ENCODE assay signal across 8 mouse cellular contexts in the genomic region with DNA sequence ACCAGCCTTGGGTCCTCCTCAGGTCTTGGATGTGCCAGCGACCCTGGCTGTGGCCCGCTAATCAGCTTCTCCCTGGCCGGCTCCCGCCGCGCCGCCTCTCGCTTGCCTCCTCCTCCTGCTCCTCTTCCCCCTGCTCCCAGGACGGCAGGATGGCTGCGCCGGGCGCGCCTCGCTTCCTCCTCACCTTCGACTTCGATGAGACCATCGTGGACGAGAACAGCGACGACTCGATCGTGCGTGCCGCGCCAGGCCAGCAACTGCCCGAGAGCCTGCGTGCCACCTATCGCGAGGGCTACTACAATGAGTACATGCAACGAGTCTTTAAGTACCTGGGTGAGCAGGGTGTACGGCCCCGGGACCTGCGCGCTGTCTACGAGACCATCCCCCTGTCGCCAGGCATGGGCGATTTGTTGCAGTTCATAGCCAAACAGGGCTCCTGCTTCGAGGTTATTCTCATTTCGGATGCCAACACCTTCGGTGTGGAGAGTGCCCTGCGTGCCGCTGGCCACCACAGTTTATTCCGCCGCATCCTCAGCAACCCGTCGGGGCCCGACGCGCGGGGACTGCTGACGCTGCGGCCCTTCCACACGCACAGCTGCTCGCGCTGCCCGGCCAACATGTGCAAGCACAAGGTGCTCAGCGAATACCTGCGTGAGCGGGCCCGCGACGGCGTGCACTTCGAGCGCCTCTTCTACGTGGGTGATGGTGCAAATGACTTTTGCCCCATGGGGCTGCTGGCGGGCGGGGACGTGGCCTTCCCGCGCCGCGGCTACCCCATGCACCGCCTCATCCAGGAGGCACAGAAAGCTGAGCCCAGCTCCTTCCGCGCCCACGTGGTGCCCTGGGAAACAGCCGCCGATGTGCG. TPM values are rescaled to one million over a fixed set of nuclear protein-coding genes. Genes with fewer than 3 reads are reported as not detected.
DNase-seq lines count a peak whose midpoint lies in the region; ATAC-seq and TF ChIP-seq lines count a peak whose summit lies in the region.

No protein-coding gene starts in this region.

- DNase-seq in cerebellum, adult 9-11 months = peak; percentile 17
- DNase-seq in cerebellum, adult 8-10 months = no peak
- DNase-seq in CD4-positive helper T cell, adult 2 months (ENCODE audit: low read depth, low spot score) = peak; percentile 46
- no peak for DNase-seq in limb, embryonic 14.5 days (ENCODE audit: low spot score)
- DNase-seq in retina, postnatal 1 day = peak; percentile 44
- DNase-seq in left cerebral cortex, adult 18-20 months (ENCODE audit: low spot score in 2 of 2) = no peak
- DNase-seq in adrenal gland, postnatal 14 days = no peak

- no peaks in the 10 kb centered on the region for H3K9me3 ChIP-seq in limb, embryonic 14.5 days (ENCODE audit: control insufficient read depth, low read length)

- H3K27me3 ChIP-seq in limb, embryonic 14.5 days (ENCODE audit: control insufficient read depth, insufficient read depth, low read length) = peaks cover 92% of the 10 kb centered on the region

- peaks cover 9% of the 10 kb centered on the region; the same call in 1 of the 2 replicates for H3K4me1 ChIP-seq in limb, embryonic 14.5 days (ENCODE audit: control insufficient read depth, insufficient read depth, low read length)

- ATAC-seq in granulocyte monocyte progenitor cell, adult 5-6 weeks (replicated peaks; ENCODE audit: poor library complexity, severe bottlenecking) = 0 out of 2 replicates have a peak, but pooled peaks have one; percentile 2
- no peak for ATAC-seq in limb, embryonic 14.5 days (ENCODE audit: low FRiP score, low read depth)

- H3K9ac ChIP-seq in limb, embryonic 14.5 days (ENCODE audit: low read depth, low read length, severe bottlenecking) = 0 out of 2 replicates have a peak overlapping the region, but pooled peaks have one; percentile 28

- no peaks in the 10 kb centered on the region for H3K36me3 ChIP-seq in limb, embryonic 14.5 days (ENCODE audit: control insufficient read depth, insufficient read depth, low read length)

- peak overlapping the region; percentile 33 for H3K4me3 ChIP-seq in limb, embryonic 14.5 days (replicated peaks; ENCODE audit: low read length)

- no peak overlapping the region for H3K27ac ChIP-seq in limb, embryonic 14.5 days (replicated peaks; ENCODE audit: low read depth, low read length)

- H3K4me2 ChIP-seq in limb, embryonic 14.5 days (replicated peaks; ENCODE audit: low read depth, low read length, severe bottlenecking) = peak overlapping the region; percentile 43

- 2% methylated on average over 80 of the region's 80 CpGs for WGBS in limb, embryonic 14.5 days

- no peak for TF ChIP-seq POLR2A in limb, embryonic 14.5 days (IDR thresholded peaks at IDR 0.05; ENCODE audit: borderline replicate concordance, extremely low read depth, insufficient read depth, insufficient read length)

RNA-seq across cellular contexts. Expression of a gene that starts 6.3 kb away (rescaled TPM):
- total RNA-seq in granulocyte monocyte progenitor cell, adult 5-6 weeks (2014; fragmentation: Nextera tagmentation) = 1.5 TPM in 1 of 2 replicates, not detected in the other
- total RNA-seq in granulocyte monocyte progenitor cell, adult 5-6 weeks (2017) = 0.41 TPM in 1 of 2 replicates, not detected in the other
- polyA plus RNA-seq in limb, embryonic 14.5 days (2012; rRNA removed) = 35.5 and 59.3 TPM in 2 replicates
- 2.4 and 2.5 TPM in 2 replicates for polyA plus RNA-seq in limb, embryonic 14.5 days (2014; fragmentation: Nextera tagmentation; extraction: Ambion mirVana)
- total RNA-seq in left cerebral cortex, adult 18-20 months (2021) = 10 to 100 TPM; 65.2 to 87.4 TPM
- 269 and 312 TPM in 2 replicates for total RNA-seq in adrenal gland, postnatal 14 days (2021)

RNA-seq across cellular contexts. Expression of a gene that starts 6.4 kb away (rescaled TPM):
- 2.7 and 24.3 TPM in 2 replicates for total RNA-seq in granulocyte monocyte progenitor cell, adult 5-6 weeks (2014; fragmentation: Nextera tagmentation)
- 7.7 and 13.4 TPM in 2 replicates for total RNA-seq in granulocyte monocyte progenitor cell, adult 5-6 weeks (2017)
- 5.1 and 10.0 TPM in 2 replicates for polyA plus RNA-seq in limb, embryonic 14.5 days (2012; rRNA removed)
- polyA plus RNA-seq in limb, embryonic 14.5 days (2014; fragmentation: Nextera tagmentation; extraction: Ambion mirVana) = 12.4 and 14.0 TPM in 2 replicates
- total RNA-seq in left cerebral cortex, adult 18-20 months (2021) = 1 to 10 TPM; 2.8 to 4.5 TPM
- total RNA-seq in adrenal gland, postnatal 14 days (2021) = 30.3 and 31.4 TPM in 2 replicates

RNA-seq across cellular contexts. Expression of a gene that starts 11.6 kb away (rescaled TPM):
- total RNA-seq in granulocyte monocyte progenitor cell, adult 5-6 weeks (2014; fragmentation: Nextera tagmentation) = 5.1 and 7.0 TPM in 2 replicates
- 1.9 and 2.4 TPM in 2 replicates for total RNA-seq in granulocyte monocyte progenitor cell, adult 5-6 weeks (2017)
- 7.8 and 11.9 TPM in 2 replicates for polyA plus RNA-seq in limb, embryonic 14.5 days (2012; rRNA removed)
- 2.5 and 5.5 TPM in 2 replicates for polyA plus RNA-seq in limb, embryonic 14.5 days (2014; fragmentation: Nextera tagmentation; extraction: Ambion mirVana)
- total RNA-seq in left cerebral cortex, adult 18-20 months (2021) = 1 to 10 TPM; 7.3 to 8.0 TPM
- 15.6 and 20.9 TPM in 2 replicates for total RNA-seq in adrenal gland, postnatal 14 days (2021)

Comparison
In these comparisons a context has a peak if more than half of its experiments do, and no peak if none do; other contexts are left out.
1. DNase-seq: peak in cerebellum, adult 9-11 months (single experiment), CD4-positive helper T cell, adult 2 months (single experiment) and retina, postnatal 1 day (single experiment); none in cerebellum, adult 8-10 months (single experiment), limb, embryonic 14.5 days (single experiment), left cerebral cortex, adult 18-20 months (0 of 2) and adrenal gland, postnatal 14 days (single experiment).
2. RNA of a gene that starts 6.3 kb away (total RNA-seq): 269 to 312 TPM in adrenal gland, postnatal 14 days and 65.2 to 87.4 TPM in left cerebral cortex, adult 18-20 months; 0.41 to 1.5 TPM in granulocyte monocyte progenitor cell, adult 5-6 weeks; every median in the first group is over 10 times any median in the second.